Mouse (Mus musculus) heart, embryonic 16.5 days (tissue): ENCODE measurements around the gene Ccdc106. TPM values are rescaled to one million over a fixed set of nuclear protein-coding genes. Genes with fewer than 3 reads are reported as not detected.
A peak's percentile ranks its signal among the peaks of the same experiment; 100 is the strongest.

Experiments
- ATAC-seq: fragments of 200-750 bp; cut with Nextera tagmentation; replicated peaks from 2 replicates; pipeline ENCODE4 v1.8.0; 2017; ENCODE audit warnings: moderate number of reproducible peaks; ENCODE audit not compliant: insufficient read depth, low FRiP score; ENCODE audit errors: extremely low read depth
- H3K27ac ChIP-seq: fragments of 300-500 bp; sonication (generic); 2 replicates; pipeline ENCODE4 v1.5.1; 2014; ENCODE audit warnings: mild to moderate bottlenecking, low read length, control low read depth, moderate library complexity
- H3K27me3 ChIP-seq: fragments of 300-500 bp; sonication (generic); 2 replicates; pipeline ENCODE4 v1.6.1; 2014; ENCODE audit warnings: low read length, mixed read lengths; ENCODE audit not compliant: control insufficient read depth, insufficient read depth
- H3K36me3 ChIP-seq: fragments of 300-500 bp; sonication (generic); 2 replicates; pipeline ENCODE4 v1.6.1; 2014; ENCODE audit not compliant: control insufficient read depth, insufficient read depth
- H3K4me1 ChIP-seq: fragments of 300-500 bp; sonication (generic); 2 replicates; pipeline ENCODE4 v1.6.1; 2014; ENCODE audit warnings: low read length, mixed read lengths; ENCODE audit not compliant: control insufficient read depth, insufficient read depth
- H3K4me2 ChIP-seq: fragments of 300-500 bp; sonication (generic); 2 replicates; pipeline ENCODE4 v1.6.1; 2014; ENCODE audit warnings: low read depth, mild to moderate bottlenecking, control low read depth, low read length
- H3K4me3 ChIP-seq: fragments of 300-500 bp; sonication (generic); 2 replicates; pipeline ENCODE4 v1.5.1; 2014; ENCODE audit warnings: mild to moderate bottlenecking, control low read depth, low read length
- H3K9ac ChIP-seq: fragments of 300-500 bp; sonication (generic); 2 replicates; pipeline ENCODE4 v1.6.1; 2014; ENCODE audit warnings: low read length, control low read depth
- H3K9me3 ChIP-seq: fragments of 300-500 bp; sonication (generic); replicated peaks from 2 replicates; pipeline ENCODE4 v1.6.1; 2016; ENCODE audit warnings: low read length; ENCODE audit not compliant: control insufficient read depth
- WGBS: fragments of 180-500 bp; shearing (Covaris S2); extraction: QIAGEN DNeasy Blood & Tissue Kit; methylation state at CpG from one replicate; pipeline ENCODE4 v1.1.7; 2014; 5-methylcytosine and 5-hydroxymethylcytosine counted together
- polyA plus RNA-seq: library from polyadenylated mRNA; unstranded; fragments of >200 nt; fragmentation: Nextera tagmentation; extraction: Ambion mirVana; gene quantifications from 2 replicates; pipeline ENCODE4 v1.2.1, GENCODE M21; 2015

Ccdc106 gene
- polyA plus RNA-seq, result 1.5 and 2.3 TPM in 2 replicates

DNA sequence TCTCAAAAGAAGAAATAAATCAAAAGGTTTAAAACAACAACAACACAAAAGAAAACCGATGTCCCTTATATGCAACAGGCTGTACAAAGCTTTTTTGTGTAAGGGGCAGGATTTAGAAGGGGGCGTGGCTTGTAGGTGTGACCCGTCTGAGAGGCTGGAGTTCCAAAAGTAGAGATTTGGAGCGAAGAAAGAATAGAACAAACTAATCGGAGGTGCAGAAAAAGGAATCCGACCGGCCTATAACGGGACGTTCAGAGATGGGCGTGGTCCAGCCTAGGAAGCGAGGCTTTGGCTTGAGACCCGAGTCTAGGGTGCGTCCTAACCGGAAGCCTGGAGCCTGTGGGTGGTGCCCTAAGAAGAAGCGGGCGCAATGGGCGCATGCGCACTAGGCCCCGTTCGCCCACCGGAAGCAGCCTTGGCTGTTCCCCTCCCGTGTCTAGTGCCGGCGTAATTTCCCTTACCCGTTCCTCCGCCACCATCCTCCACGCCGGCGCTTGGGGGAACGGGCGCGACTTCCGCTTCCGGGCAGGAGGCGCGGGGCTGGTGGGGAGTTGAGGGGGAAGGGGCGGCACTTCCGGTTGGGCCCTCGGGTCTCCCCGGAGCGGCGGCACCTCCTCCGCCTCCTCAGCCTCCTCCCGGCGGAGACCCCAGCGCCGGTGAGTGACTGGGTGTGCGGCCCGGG, at the start of gene Ccdc106, which contains the start of gene Zfp865:
Gene Ccdc106 (plus strand): TSS at position 554 of the 682 bp plus-strand sequence.
Gene Zfp865 (plus strand): TSS at position 377 of the 682 bp plus-strand sequence.
- peaks cover 17% of the 10 kb centered on the region for H3K4me1 ChIP-seq
- H3K27me3 ChIP-seq, result no peaks in the 10 kb centered on the region
- under 1% methylated on average over 40 of the region's 49 CpGs for WGBS
- peak within 1 kb of the TSS; percentile 96 for H3K9ac ChIP-seq
- peak within 1 kb of the TSS; percentile 87 for H3K4me2 ChIP-seq
- H3K27ac ChIP-seq, result peak within 1 kb of the TSS; percentile 97
- peak; percentile 87 for ATAC-seq
- H3K4me3 ChIP-seq, result peak within 1 kb of the TSS; percentile 81
- H3K9me3 ChIP-seq, result 0 out of 2 replicates have a peak, but pooled peaks cover 2% of the 10 kb centered on the region
- peaks cover 16% of the 10 kb centered on the region for H3K36me3 ChIP-seq

DNA sequence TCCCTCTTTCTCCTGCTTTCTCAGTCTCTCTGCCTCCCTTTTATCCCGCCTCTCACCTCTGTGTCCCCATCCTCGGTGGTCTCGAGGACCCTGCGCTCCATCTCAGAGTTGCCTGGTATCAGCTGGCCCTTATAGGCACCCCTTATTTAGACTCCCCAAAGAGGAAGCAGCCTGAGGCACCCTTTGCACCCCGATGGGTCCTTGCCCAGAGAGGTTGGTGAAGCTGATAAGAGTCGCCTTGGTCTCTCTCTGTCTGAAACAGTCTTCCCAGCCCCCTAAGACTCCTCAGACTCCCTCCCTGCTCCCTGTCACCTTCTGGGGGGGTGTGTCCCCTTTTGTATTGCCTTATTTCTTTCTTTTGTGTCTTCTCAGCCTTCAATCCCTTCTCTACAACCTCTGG, 49.3 kb upstream of the Ccdc106 start, which contains the start of gene Sbk3:
Gene Sbk3 (minus strand): TSS at position 101 of the 400 bp plus-strand sequence.
- Histone ChIP-seq H3K27ac (peak within 1 kb of the TSS; percentile 61), H3K4me2 (no peak within 1 kb of the TSS), H3K4me1 (peaks cover 9% of the 10 kb centered on the region), H3K9me3 (no peaks in the 10 kb centered on the region), H3K9ac (0 out of 2 replicates have a peak within 1 kb of the TSS, but pooled peaks have one; percentile 18), H3K4me3 (no peak within 1 kb of the TSS), H3K27me3 (no peaks in the 10 kb centered on the region), H3K36me3 (no peaks in the 10 kb centered on the region)
- no peak for ATAC-seq
- WGBS, result 36% methylated on average over 6 of the region's 6 CpGs

DNA sequence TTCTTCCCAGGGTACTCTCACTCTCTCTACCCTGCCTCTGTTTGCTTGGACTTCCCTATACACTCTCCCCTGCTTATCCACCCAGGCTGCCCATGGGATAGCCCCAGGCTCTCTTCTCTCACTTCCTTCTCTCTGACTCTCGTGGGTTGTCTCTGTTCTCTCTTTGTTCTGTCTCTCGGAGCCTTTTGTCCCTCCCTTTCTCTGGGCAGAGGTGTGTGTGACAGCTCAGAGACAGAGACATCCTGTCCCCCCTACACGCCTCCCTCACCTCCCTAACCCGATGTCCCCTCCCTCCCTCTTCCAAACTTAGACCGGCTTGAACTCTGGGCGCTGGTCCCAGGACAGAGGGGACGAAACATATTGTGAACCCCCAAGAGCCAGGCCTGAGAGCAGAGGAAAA, 48.6 kb upstream of the Ccdc106 start:
- Histone ChIP-seq H3K36me3 (no peaks in the 10 kb centered on the region), H3K9ac (0 out of 2 replicates have a peak overlapping the region, but pooled peaks have one; percentile 18), H3K9me3 (no peaks in the 10 kb centered on the region), H3K4me3 (no peak overlapping the region), H3K4me2 (no peak overlapping the region), H3K4me1 (peaks cover 9% of the 10 kb centered on the region), H3K27me3 (no peaks in the 10 kb centered on the region), H3K27ac (peak overlapping the region; percentile 61)
- no peak; the same call in 1 of the 2 replicates for ATAC-seq
- 20% methylated on average over 7 of the region's 7 CpGs for WGBS

DNA sequence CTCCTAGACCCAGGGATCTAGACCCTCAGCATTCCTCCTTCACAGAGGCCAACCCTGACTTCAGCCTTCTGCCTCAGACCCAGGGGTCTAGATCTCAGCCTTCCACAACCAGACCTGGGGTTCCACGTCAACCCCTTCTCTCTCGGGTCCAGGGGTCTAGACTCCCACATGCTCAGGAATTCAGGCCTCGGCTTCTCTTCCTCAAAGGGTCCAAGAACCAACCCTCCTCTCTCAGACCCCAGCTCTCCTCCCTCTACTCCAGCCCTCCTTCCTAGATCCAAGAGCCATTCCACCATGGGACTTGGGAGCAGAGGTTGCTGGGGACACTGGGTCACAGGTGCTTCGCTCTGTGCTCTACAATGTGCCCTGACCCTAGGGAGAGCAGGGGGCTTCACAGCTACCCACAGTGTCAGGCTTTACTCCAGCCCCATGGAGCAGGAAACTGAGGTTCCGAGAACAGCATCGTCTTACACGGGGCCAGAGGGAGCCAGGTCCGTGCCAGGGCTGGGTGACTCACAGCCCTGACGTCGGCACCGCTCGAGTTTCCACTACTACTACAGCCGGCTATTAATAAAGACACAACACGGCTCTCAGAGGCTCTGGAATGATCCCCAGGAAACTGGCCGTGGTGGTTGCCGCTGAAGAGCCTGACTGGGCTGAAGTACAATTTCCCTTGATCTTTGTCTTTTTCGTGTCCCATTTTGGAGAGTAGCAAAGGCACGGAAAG, 47.9 kb upstream of the Ccdc106 start:
- Histone ChIP-seq H3K9me3 (0 out of 2 replicates have a peak, but pooled peaks cover 2% of the 10 kb centered on the region), H3K4me2 (no peak overlapping the region), H3K9ac (no peak overlapping the region), H3K4me1 (peaks cover 9% of the 10 kb centered on the region), H3K36me3 (no peaks in the 10 kb centered on the region), H3K27ac (peak overlapping the region; percentile 61), H3K4me3 (no peak overlapping the region), H3K27me3 (no peaks in the 10 kb centered on the region)
- 35% methylated on average over 18 of the region's 18 CpGs for WGBS
- peak; percentile 85 for ATAC-seq

DNA sequence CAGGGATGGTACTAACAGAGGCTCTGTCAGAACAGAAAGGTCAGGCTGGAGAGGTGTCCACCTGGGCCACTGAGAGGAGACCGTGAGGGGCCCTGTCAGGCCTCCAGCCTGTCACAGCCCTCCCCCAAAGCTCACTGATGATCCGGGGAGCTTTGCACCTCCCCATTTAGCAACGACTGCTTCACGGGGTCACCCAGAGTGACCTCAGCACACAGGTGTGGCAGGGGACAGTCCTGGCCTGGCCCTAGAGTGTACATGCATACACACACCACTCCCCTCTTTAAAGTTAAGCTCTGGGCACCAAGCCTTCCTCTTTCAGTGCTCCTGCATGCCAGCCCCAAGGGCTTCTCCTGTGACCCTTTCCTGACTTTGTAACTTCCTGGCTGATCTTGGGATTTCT, 44.9 kb upstream of the Ccdc106 start:
- no peak overlapping the region for H3K27ac ChIP-seq
- 0 out of 2 replicates have a peak, but pooled peaks cover 2% of the 10 kb centered on the region for H3K9me3 ChIP-seq
- no peak for ATAC-seq
- H3K4me1 ChIP-seq, result peaks cover 9% of the 10 kb centered on the region
- no peak overlapping the region for H3K4me2 ChIP-seq
- no peak overlapping the region for H3K4me3 ChIP-seq
- H3K36me3 ChIP-seq, result no peaks in the 10 kb centered on the region
- no peak overlapping the region for H3K9ac ChIP-seq
- H3K27me3 ChIP-seq, result no peaks in the 10 kb centered on the region
- 53% methylated on average over 4 of the region's 4 CpGs for WGBS

DNA sequence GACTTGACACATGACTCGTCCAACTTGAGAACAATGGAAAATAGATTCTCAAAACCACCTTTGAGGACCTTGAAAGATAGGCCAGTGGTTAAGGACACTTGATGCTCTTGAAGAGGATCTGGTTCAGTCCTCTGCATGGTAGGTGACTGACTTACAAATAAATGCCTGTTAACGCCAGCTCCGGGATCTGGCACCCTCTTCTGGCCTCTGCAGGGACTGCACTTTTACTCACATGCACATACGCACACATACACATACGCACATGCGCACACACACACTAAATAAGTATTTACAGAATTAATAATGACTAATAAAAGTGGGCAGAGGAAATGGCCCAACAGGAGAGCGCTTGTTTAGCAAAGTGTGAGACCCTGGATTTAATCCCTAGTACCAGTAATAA, 43.5 kb upstream of the Ccdc106 start:
- no peaks in the 10 kb centered on the region for H3K27me3 ChIP-seq
- no peak for ATAC-seq
- no peak overlapping the region for H3K4me2 ChIP-seq
- H3K4me3 ChIP-seq, result no peak overlapping the region
- 0 out of 2 replicates have a peak, but pooled peaks cover 2% of the 10 kb centered on the region for H3K9me3 ChIP-seq
- 87% methylated on average over 7 of the region's 7 CpGs for whole genome bisulfite sequencing
- H3K4me1 ChIP-seq, result peaks cover 7% of the 10 kb centered on the region
- no peak overlapping the region for H3K9ac ChIP-seq
- no peak overlapping the region for H3K27ac ChIP-seq
- H3K36me3 ChIP-seq, result no peaks in the 10 kb centered on the region

DNA sequence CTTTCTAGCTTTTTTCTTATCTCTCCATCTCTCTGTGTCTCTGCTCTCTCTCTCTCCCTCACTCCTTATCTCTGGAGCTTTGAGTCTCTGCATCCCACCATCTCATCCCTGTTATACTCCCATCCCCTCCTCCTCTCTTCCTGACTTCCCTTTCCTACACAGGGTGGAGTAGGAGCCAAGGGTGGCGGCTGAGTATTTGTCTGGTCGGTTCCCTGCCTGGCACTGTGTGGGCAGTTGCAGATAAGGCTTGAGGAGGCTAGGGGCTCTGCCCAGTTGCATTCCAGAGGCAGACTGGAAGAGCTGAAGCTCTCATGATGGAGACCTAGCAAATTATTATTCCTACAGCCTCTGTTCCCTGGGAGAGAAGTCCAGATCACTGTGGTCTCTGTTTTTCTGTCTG, 32.1 kb upstream of the Ccdc106 start:
- Histone ChIP-seq H3K4me1 (no peaks in the 10 kb centered on the region), H3K36me3 (peaks cover 14% of the 10 kb centered on the region), H3K9me3 (0 out of 2 replicates have a peak, but pooled peaks cover 2% of the 10 kb centered on the region), H3K4me2 (no peak overlapping the region), H3K27me3 (no peaks in the 10 kb centered on the region; the same call in 1 of the 2 replicates), H3K9ac (no peak overlapping the region), H3K4me3 (no peak overlapping the region), H3K27ac (no peak overlapping the region)
- 29% methylated on average over 2 of the region's 2 CpGs for WGBS
- no peak for ATAC-seq

DNA sequence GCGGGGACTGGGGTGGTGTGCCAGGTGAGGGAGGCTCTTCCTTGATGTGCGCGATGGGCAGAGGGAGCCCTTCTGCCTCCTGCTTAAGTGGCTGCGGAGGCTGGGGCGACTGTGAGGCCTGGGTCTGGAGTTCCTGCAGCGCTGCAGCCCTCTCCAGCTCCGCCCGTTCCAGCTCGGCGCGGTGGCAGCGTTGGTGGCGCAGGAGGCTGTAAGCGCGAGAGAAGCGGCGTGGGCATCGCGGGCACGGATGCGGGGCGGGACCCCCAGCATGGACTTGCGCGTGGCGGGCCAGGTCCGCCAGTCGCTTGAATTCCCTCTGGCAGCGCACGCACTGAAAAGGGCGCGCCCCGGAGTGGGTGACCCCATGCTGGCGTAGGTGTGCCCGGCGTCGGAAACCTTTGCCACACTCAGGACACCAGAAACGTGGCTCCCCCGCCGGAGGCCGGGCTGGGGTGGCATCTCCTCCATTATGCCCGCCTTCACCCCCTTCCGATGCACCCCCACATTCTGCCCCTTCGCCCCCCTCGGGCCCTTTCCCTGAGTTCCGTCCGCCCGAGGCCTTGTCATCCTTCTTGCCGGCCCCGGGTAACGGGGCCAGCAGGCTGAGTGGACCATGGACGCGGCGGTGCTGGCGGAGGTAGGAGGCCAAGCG, 26.9 kb upstream of the Ccdc106 start:
- Histone ChIP-seq H3K4me3 (peak overlapping the region; percentile 1; the same call in 1 of the 2 replicates), H3K4me1 (peaks cover 14% of the 10 kb centered on the region), H3K9me3 (0 out of 2 replicates have a peak, but pooled peaks cover 5% of the 10 kb centered on the region), H3K36me3 (peaks cover 18% of the 10 kb centered on the region), H3K27me3 (peaks cover 12% of the 10 kb centered on the region), H3K27ac (no peak overlapping the region), H3K9ac (0 out of 2 replicates have a peak overlapping the region, but pooled peaks have one; percentile 32), H3K4me2 (peak overlapping the region; percentile 39)
- WGBS, result 47% methylated on average over 55 of the region's 55 CpGs
- ATAC-seq, result no peak
